Mouse (Mus musculus) cerebellum, postnatal 10 days (tissue): ENCODE results near the gene Elfn1.
A peak's percentile ranks its signal among the peaks of the same experiment; 100 is the strongest.

Source experiments
- DNase-seq, 2 experiments: peaks; one replicate each; pipeline ENCODE4 v3.0.0; 2021; ENCODE audit warnings: mixed read lengths in 2 of 2

Gene Elfn1

DNA sequence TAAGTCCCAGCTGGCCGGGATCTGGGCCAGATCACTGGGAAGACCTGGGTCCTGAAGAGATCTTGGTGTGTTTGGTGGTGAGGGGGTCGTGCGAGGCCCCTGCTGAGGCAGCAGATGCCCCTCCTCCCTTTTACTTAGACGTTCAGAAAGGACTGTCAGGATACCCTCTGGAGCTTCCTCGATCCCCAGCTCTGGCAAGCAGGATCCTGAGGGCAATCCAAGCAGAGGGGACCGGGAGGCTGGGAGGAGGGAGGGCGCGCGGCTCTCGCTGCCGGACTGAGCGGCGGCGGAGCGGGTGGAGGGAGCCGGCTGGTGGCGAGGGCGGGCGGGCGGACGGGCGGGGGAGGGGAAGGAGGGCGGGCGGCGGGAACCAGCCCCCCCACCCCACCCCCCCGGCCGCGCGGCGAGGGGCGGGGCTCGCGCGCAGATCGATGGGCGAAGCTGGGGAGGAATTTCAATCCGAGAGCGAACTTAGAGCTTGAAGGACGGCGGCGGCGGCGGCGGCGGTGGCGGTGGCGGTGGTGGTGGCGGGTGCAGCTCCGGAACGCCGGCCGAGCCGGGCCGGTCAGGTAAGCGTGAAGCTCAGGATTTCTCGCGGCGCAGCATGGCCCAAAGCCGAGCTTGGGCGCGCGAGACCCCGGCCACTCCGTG, 4.5 kb downstream of the Elfn1 start:
- DNase-seq, result peak; percentile 53 to 56

DNA sequence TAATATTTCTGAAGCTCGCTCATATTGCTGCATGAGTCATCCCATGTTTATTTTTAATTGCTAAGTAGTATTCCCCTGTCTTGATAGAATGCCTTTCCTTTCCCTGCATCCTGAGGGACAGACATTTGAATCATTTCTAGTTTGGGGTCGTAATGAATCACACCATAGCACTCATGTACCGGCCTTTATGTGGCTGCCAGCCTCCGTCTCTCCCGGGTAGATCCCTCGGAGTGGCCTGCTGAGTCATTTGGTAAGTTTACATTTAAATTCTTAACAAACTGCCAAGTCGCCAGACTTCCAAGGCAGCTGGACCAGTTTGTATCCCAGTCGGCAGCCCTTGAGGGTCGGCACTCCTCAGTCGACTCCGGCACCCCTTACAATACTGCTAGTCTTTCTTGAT, 13.9 kb downstream of the Elfn1 start:
- no peak for DNase-seq

DNA sequence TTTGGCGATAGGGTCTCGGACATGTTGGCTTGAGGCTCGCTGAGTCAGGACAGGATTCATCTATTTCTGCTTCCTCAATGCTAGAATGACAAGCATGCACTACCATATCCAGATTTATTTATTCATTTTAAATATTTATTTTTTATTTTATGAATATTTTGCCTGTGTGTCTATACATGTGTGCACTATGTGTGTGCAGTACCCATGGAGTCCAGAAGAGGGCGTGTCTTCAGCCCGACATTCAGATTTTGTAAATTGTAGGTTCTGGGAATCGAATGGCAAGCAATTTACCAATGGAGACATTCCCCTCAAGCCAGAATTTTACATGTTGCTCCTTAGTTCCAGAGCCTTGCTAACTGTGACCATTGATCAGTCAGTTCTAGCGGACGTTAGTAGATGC, 16.1 kb downstream of the Elfn1 start:
- no peak for DNase-seq

DNA sequence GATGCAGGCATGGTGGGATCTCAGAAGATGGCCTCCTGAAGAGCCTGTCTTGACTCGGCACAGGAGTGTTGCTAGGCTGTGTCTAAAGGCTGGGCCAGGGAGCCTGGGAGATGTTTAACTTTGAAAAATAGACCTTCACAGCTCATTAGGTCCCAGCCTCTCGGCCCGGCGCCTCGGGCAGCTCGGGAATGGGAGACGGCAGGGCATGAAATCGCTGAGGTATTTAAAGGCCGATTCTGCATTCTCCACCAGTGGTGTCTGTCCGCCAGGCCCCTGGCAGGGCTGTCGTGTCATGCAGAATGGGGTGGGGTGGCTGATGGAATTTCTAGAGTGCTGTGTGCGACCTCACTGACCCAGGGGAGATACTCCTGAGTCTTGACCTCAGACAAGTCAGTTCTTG, 22.4 kb downstream of the Elfn1 start:
- DNase-seq, result no peak

DNA sequence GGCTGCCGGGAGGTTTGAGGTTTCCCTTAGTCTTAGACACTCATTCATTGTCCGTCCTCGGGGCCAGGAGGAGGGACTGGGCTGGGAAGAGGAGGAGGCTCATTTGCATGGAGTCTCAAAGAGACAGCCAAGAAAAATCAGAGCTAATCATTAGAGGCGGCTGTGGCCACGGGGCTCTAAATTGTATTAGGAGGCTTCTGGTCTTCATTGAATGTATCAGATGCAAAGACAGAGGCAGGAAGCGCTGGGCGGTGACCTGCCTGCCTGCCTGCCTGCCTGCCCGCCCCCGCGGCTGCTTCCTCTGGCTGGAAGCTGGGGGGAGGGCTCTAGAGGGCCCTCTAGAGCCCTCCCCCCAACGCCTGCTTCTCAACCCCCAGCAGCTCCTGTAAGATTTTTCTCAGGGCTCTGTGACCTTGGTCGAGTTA, 23.2 kb downstream of the Elfn1 start:
- DNase-seq, result no peak

DNA sequence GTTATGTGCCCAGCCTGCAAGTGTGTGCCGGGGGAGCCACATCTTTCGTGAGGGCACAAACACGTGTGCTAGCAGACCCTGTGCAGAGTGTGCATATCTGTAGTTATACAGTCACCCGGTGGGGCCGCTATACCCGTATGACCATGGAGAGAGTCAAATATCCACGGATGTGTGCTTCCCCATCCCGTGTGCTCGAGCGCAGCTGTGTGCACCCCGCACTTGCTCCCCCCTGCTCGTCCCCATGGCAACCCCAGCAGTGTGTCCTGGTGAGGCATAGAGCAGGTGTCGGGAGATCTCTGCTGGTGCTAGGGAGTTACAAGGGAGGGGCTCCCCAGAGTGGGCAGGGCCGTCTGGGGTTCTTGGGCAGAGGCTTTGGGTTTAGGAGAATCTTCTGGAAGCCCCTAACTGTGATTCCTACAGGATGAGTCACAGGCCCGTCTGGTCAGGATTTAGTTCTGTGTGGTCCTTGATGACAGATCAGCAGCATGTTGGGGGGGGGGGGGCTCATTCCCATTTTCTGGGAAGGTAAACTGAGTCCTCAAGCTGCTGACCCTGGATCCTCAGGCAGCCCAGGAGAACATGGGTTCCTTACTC, 24.3 kb downstream of the Elfn1 start:
- DNase-seq, result no peak

DNA sequence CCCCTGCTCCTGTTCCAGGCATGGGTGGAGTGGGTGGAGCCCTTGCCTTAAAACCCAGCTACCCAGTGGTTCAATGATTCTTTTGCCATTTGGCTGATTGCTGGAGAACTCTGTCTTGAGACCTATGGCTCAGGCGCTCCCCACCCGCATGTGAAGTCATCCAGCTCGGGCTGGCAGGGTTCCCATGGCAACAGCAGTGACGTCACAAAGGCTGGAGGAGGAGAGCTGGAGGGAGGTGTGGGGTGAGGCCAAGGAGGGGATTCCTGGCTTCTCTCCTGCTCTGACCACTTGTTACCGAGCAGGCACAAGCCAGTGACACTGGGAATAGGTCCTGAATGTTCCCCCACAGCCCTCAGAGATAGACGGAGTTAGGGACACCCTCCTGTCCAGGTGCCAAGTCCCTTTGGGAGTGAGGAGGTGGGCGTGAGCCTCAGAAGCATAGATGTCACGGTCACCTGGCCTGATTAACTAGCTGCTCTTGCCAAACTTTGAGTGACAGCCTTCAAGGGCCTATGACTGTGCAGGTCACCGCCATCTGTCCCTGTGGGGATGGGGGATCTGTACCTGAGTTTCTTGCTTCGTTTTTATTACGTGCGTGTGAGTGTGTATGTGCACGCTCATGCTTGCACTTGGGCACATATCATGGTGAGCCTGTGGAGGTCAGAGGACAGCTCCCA, 25.0 kb downstream of the Elfn1 start:
- peak; percentile 81 to 85 for DNase-seq

DNA sequence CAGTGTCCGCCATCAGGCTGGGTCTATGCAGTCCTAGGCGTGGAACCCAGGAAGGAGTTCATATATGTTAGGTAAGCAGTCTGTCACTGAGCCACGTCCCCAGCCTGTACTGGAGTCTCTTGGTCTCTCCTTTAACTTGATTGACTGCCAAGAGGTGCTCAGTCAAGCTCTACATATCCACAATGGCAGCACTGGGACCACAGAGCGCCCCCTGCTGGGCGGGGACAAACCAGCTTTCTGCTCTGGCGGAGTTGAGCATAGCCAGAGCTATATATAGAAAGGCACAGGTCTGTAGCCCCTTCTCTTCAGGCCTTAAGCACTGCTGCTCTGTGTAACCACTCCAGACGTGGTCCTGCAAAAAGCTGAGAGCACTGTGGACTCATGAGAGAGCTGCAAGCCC, 25.7 kb downstream of the Elfn1 start:
- peak; percentile 62 to 65 for DNase-seq

DNA sequence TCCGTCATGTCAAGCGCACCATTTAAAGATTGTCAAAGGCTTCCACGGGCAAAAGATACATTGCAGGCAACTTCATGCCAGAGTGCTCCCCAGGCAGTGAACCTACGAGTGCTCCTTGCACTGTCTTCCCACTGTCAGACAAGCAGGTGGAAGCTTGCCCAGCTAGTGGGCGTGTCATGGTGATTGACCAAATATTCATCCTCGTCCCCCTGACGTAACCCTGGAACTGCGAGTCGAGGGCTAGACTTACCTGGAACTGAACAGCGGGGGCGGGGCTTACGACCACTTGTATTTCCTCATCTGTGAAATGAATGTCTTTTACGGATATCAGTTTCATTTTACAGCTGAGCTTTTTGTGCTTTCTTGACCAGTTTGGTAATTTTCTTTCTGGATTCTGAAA, 28.7 kb downstream of the Elfn1 start:
- DNase-seq, result no peak

DNA sequence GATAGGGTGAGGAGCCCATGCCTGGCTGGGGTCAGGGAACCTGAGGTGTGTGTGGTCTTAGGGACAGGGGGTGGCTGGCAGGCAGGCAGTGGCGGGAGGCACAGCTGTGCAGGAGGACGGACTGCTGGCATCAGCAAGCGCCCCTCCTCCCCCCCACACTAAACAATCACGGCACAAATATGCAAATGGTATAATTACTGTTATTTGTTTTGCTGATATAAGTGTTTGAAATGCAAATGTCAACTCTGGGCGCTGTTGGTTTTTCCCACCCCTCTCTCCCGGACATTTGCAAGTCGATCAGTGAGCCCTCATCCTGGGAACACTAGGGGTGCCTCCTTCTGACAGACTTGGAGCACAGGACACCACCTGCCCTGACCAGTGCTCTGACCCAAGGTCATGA, 37.0 kb downstream of the Elfn1 start:
- DNase-seq, result no peak

DNA sequence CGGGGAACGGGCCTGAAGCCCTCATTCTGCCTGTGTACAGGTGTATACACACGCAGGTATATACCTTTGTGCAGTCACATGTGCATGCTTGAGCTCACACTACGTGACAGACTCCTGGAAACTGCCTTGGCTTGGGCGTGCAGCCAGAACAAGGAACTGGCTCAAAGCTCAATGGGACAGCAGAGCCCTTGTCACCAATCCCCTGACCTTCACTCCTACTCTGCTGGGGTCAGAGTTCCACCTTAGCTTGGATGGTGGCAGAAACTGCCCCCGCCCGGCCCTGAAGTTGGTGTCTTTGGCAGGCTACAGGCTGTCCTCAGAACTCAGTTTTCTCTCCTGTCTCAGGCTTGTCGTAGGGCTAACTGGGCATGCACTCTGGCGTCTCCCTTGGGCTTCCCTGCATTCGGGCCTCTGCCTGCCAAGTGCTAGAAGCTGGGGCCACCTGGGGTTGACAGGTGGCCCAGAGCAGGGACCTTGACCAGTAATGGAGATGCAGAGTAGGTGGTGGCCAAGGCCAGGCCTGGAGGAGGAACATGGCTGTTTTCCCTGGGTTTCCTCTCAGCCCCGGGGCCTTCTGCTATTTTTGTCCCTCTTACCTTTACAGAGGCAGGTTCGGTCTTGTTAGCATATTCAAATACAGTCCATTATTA, 38.1 kb downstream of the Elfn1 start:
- DNase-seq, result peak; percentile 57 to 68

DNA sequence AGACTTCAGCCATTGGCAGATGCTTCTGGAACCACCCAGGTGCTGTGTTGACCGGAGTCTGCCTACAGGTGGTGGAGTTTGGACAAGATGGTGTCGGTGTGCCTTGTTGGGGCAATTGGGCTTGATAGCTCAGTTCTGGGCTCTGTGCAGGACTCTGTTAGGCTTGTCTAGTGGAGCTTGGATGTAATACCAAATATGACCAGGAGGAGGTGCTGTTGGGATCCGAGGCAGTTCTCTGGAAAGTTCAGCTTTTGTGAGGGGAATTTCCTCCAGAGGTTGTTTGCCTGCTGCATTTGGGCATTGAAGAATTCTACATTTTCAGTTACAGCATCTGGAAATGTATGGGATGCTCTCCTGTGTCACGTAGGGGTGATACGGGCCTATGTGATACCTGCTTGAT, 39.7 kb downstream of the Elfn1 start:
- peak in 1 of 2 experiments; percentile 48 for DNase-seq

DNA sequence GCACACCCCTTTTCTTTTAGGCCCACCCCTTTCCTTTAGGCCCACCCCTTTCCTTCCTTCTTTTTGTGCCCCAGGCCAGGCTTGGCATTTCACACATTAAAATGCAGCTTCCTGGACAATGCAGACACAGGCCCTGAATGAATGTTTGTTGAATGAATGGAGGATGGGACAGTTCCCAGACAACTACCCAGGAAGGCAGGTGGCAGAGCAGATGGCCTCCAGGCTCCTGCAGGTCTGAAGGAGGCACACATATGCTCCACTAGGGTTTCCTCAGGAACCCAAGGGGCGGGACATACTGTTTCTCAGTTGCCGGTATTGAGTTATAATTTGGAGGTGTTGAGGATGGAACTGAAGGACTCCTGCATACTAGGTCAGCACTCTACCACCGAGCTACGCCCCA, 40.8 kb downstream of the Elfn1 start:
- peak; percentile 82 to 89 for DNase-seq

DNA sequence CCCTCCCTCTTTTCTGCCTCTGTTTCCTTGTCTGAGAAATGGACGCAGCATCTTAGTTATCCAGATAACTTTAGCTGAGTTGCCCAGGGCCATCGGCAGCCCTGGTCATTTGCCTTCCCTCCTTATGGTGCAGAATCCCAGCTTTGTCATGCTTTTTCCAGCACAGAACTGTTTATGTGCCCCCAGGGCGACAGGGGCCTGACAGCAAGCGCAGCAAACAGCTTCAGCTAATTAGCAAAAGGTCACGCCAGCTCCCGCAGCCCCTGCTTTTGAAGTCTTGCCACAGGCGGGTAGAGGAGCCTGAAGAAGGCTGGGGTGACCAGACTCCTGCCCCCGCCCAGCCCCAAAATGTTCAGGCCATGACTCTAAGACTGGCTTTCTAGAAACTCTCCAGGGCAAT, 41.6 kb downstream of the Elfn1 start:
- DNase-seq, result no peak

DNA sequence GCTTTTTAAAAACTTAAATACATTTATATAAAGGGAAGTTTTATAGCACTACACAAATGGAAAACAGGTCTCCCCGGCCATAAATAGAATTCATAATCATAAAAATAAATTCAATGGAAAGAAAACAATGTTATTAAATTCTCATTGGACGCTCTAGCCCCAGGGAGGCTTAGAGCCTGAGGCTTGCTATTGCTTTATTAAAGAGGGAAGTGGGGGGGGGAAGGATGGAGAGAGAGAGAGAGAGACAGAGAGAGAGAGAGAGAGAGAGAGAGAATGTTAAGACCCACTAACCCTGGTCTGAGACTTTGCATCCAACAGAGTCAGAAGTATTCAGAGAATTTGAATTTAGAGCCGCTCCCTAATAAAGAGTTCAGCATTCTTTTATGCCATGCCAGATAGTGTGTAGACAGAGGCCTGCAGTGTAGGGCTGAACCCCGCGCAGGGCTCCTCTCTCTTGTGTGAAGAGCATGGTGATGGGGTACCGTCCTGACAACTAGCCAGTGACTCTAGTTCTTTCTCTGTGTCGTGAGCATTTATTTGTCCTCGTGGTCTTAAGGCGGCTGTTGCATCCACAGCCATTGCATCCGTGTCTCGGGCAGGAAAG, 42.3 kb downstream of the Elfn1 start:
- no peak for DNase-seq

DNA sequence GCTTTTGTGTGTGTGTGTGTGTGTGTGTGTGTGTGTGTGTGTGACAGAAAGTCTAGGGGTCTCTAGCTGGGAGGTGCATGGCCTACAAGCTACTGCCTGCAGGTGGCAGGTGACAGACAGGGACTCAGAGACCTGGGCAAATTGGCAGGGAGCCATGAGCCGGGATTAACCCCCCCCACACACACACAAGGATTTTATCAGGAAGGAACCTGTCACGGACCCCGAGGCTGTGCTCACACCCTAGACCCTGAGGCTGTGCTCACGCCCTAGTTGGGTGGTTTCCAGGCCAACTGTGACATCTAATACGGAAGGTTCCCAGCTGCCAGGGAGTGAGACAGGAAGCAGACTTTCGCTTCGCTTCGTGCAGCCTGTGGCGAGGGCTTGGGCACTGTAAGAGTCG, 49.1 kb downstream of the Elfn1 start:
- peak; percentile 79 to 81 for DNase-seq

DNA sequence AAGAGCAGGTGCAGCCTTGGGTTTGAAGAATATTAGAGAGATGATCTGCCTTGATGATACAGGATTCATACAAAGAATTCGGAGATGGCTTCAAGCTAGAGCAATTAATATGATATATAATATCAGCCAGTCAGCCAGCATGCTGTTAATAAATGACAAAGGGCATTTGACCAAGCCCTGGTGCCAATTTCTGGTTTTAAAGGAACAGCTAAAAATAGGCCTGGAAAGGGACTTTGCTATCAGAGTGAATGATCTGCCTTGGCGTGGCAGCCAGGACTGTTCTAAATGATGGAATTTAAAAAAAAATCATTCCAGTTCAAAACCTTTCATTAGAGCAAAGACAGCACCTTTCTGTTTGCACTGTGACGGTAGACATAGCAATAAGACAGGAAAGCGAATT, 52.0 kb downstream of the Elfn1 start:
- DNase-seq, result no peak

DNA sequence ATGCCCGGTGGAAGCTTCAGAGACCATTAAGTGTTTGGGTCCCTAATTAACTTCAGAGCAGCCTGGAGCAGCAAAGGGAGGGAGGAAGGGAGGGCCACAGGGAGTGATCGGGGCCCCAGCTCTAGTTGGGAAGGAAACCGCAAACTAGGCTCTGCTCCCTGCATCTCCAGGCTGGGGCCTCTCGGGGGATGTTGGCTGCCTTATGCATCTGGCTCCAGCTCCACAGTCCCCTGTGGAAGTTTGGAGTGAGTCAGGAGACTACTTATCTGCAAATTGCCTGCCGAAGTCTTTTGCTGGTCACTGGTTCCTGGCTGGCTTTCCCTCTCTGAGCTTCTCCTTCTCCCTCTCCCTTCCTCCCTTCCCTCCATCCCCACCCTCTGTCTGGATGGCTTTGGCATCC, 56.6 kb downstream of the Elfn1 start:
- no peak for DNase-seq

DNA sequence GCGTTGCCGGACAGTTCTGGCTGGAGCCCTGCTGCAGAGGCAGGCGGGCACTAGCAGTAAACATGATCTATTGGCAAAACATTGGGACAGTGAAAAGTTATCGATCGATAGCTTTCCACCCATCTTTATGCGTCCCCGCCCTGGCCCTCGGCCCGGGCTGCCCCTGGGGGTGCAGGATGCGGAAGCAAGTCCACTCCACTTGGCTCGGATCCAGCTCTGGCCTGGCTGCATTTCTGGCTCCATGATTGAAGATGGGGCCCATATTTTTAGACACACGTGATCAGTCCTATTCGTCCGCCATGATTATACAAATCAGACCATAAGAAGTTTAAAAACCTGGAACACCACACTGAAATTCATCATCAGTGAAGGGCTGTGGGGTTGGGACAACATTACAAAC, 57.9 kb downstream of the Elfn1 start:
- DNase-seq, result peak; percentile 62 to 68

DNA sequence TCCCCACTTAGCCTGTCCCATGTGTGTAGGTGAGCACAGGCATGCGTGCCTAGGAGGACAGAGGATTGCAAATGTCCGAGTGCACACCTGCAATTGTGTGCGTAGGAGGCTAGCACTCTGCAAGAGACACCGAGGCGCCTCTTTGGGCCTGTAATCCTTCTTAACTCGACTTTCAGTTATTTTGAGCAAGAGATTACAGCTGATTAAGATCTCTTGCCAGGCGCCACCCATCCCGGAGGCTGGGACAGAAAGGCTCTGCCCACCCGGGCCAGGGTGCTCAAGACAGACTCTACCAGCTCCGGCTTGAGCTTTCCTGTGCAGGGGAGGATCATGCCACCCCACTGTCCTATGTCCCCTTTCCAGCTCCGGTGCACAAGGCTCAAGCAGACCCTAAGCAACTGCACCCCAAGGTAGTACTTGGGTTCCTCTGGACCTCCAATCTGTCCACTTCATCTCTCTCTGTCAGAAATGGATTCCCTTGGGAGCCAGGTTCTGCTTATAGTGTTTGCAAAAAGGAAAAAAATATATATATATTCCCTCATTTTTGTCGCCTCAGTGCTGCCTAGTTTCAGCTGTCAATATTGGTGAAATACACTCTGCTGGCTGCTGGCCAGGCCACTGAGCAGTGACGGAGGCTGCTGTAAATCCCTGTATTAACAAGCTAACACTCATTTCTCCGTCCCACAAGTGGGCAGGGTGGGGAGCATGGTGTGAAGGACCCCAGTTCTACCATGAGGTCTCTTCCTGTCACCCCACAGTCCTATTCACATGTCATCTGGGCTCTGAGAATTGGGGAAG, 61.6 kb downstream of the Elfn1 start:
- no peak for DNase-seq

DNA sequence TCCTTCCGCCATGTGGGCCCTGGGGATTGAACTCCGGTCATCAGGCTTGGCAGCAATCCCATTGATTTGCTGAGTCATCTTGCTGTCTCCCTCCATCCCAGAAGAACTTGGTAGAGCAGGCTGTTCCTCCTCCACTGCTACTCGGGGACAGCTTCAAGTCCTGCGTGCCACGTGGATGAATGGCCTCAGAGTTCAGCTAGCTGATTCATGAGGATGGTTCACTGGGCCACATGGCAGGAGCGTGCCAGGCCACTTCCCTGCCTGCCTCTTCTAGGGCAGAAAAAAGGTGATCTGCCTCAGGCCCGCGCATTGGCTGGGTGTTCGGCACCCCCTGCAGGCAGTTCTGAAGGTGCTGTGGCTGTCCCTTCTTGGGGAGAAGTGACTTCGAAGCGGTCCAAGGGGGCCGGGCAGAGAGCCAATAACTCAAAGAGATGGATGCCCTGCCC, 62.5 kb downstream of the Elfn1 start:
- DNase-seq, result peak; percentile 46 to 63

DNA sequence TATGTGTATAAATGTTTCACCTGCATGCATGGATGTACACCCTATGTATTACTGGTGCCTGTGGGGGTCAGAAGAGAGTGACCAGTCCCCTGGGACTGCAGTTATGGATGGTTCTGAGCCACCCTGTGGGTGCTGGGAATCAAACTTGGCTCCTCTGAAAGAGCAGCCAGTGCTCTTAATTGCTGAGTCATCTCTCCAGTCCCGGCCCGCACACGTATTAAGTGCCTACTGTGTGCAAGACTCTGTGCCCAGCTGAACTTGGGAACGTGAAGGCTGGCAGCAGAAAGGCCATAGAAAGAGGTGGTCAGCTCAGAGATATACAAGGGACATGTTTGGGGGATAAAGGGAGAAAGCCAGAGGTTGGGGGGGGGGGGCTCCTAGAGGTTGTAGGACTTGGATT, 68.8 kb downstream of the Elfn1 start:
- DNase-seq, result no peak

DNA sequence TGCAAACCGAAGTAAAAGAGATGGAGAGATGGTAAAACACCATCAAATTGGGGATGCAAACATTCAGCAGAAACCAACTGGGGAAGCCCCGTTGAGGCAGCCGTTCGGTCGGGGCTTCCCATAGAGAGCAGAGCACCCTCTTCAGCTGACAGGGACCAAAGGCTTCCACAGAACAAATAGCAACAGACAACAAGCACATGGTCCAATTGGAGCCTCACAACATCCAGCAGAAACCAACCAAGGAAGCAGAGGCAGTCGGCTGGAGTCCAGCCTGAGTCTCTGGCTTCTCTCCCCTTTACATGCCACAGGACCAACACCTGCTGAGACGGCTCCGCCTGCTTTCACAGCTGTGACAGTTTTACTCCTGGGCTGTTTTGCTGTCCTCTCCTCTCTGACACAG, 69.7 kb downstream of the Elfn1 start:
- no peak for DNase-seq
